Mouse (Mus musculus): ENCODE measurements around the gene Sowahb.

Sowahb gene

GRCm38 (mm10) chr5:93002615-93003014, 42.2 kb downstream of the Sowahb start:
- DNase-seq (ENCODE audit: low spot score), result no peak

DNA sequence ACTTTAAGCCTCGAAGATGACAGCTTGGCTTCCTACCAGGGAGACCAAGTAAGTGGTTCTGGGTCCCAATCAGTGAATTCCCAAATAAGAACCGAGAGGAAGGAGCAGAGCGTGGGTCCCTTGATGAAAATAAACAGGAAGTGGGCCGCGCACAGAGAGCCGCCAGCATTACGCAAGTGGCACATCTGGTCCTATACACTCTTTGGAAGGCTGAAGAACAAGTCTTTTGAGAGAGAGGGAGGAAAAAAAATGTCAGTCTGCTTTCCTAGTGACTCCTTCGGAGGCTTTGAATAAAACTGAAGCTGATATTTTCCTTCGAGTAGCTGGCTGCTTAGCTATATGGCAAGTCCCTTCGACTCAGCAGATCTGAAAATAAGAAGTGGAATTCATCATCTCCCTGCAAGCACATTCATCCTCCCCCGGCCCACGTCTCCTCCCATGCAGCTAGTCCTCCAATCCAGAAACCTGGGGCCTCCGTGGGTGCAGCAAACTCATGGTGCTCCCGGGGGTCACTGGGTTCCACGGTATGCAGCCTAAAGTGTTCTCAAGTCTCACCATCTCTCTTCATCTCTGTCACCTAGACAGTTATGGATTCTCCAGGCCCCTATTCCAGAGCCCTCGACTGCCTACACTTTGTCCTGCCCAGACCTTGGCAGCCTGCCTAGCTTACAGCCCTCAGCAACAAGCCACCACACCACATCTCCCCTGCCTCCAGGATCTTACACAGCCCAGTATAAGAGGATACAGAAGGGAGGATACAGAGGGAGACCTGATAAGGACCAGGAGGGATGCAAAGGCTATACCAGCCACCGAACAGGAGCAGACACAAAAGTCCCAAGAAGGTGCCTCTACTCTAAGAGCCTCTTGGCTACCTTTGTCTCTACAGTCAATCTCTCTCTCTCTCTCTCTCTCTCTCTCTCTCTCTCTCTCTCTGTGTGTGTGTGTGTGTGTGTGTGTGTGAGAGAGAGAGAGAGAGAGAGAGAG, 43.8 kb downstream of the Sowahb start:
- DNase-seq (ENCODE audit: low spot score), result no peak

DNA sequence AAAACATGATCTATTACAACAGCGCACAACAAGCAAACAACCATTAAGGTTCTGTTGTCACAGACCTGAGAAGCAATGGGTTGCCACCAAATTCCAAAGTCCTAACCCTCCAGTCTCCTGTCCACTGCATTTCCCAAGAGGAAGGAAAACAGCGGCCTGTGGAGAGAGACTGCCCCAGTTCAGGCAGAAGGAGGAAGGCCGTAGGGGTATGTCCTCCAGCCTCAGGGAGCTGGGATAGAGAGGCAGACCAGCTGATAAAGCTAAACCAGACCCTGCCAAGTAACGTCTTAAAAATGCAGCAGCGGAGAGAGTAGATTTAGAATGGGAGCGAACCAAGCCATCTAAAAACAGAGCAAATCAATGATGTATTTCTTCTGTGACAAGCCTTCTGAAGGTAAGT, 44.8 kb downstream of the Sowahb start:
- no peak for DNase-seq (ENCODE audit: low spot score)

GRCm38 (mm10) chr5:92998494-92999016, 46.3 kb downstream of the Sowahb start:
- no peak for DNase-seq (ENCODE audit: low spot score)

GRCm38 (mm10) chr5:92997428-92998120, 47.2 kb downstream of the Sowahb start:
- DNase-seq (ENCODE audit: low spot score), result peak; percentile 29

- no peak for DNase-seq (ENCODE audit: low spot score)
Measured at GRCm38 (mm10) chr5:92994861-92995260, 50.0 kb downstream of the Sowahb start.

DNA sequence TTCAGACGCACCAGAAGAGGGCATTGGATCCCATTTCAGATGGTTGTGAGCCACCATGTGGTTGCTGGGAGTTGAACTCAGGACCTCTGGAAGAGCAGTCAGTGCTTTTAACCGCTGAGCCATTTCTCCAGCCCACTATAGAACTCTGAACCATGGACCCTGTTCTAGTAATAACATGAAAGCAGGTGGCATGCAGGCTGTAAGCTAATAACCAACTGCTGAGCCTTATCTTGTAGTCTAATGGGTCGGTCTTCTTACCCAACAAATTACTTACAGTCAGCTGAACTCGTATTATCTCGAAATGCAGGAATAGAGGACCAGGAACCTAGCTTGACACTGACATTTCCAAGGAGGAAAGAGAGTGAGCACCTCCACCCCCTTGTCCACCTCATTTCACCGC, 50.5 kb downstream of the Sowahb start:
- DNase-seq (ENCODE audit: low spot score), result no peak

DNA sequence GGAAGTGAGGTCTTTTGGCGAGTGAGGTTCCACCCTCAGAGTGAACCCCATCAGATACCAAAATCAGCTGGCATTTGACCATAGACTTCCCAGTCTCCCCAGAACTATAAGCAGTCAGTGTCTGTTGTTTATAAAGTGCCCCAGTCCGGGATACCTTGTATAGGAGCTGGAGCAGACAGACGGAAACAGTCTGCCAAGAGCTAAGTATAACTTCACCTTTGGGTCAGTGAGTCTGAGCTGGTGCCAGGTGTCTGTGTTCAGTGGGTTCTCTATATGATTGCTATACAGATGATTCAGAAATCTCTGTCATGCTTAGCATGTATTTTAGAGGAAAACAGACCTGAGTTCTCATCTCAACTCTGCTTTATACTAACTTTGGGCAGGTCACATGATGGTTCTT, 52.7 kb downstream of the Sowahb start:
- no peak for DNase-seq (ENCODE audit: low spot score)
